Mouse (Mus musculus) myocyte (in vitro differentiated cells): ENCODE measurements around the gene Tmem88. TPM values are rescaled to one million over a fixed set of nuclear protein-coding genes. Genes with fewer than 3 reads are reported as not detected.

Experiments used
- H3K27me3 ChIP-seq: one replicate; pipeline ENCODE4 v1.6.1; 2011; ENCODE audit not compliant: control insufficient read depth, insufficient read depth, insufficient read length
- H3K36me3 ChIP-seq: one replicate; pipeline ENCODE4 v1.6.1; 2011; ENCODE audit not compliant: control insufficient read depth, insufficient read depth
- H3K4me2 ChIP-seq: one replicate; pipeline ENCODE4 v1.6.1; 2011; ENCODE audit warnings: low read depth, control low read depth
- H3K4me3 ChIP-seq: one replicate; pipeline ENCODE4 v1.5.1; 2011; ENCODE audit warnings: mild to moderate bottlenecking, control low read depth, moderate library complexity
- H3K79me2 ChIP-seq: one replicate; pipeline ENCODE4 v1.6.1; 2011; ENCODE audit not compliant: control insufficient read depth, insufficient read depth
- H3ac ChIP-seq: one replicate; pipeline ENCODE4 v1.6.1; 2011; ENCODE audit not compliant: control insufficient read depth, insufficient read length
- CEBPB ChIP-seq: IDR thresholded peaks from 2 replicates; pipeline ENCODE4 v1.6.1; 2011; ENCODE audit warnings: mild to moderate bottlenecking, moderate library complexity; ENCODE audit not compliant: poor library complexity, insufficient read depth, severe bottlenecking
- E2F4 ChIP-seq: IDR thresholded peaks from one replicate; pipeline ENCODE4 v1.6.1; 2011; ENCODE audit warnings: mild to moderate bottlenecking, control low read depth, moderate library complexity; ENCODE audit not compliant: insufficient read depth
- MAX ChIP-seq: IDR thresholded peaks from one replicate; pipeline ENCODE4 v1.6.1; 2011; ENCODE audit warnings: low read depth, mild to moderate bottlenecking, control low read depth
- MYOD1 ChIP-seq, 3 experiments: IDR thresholded peaks; one replicate each; pipeline ENCODE4 v1.6.1; 2011; ENCODE audit warnings: control low read depth in 2 of 3, low read depth in 2 of 3, mild to moderate bottlenecking in 2 of 3, moderate library complexity in 1 of 3; ENCODE audit not compliant: insufficient read length in 2 of 3, control insufficient read depth in 1 of 3
- MYOG ChIP-seq, 3 experiments: IDR thresholded peaks; one replicate each; pipeline ENCODE4 v1.6.1; 2011; ENCODE audit warnings: control low read depth in 2 of 3, low read depth in 2 of 3, mild to moderate bottlenecking in 2 of 3; ENCODE audit not compliant: insufficient read length in 2 of 3, control insufficient read depth in 1 of 3, insufficient read depth in 1 of 3
- POLR2A ChIP-seq: IDR thresholded peaks from one replicate; pipeline ENCODE4 v1.6.1; 2011; ENCODE audit warnings: low read depth, mild to moderate bottlenecking, control low read depth, moderate library complexity; ENCODE audit not compliant: insufficient read length
- POLR2AphosphoS2 ChIP-seq: IDR thresholded peaks from one replicate; pipeline ENCODE4 v1.6.1; 2011; ENCODE audit warnings: low read depth, control low read depth; ENCODE audit not compliant: insufficient read length
- REST ChIP-seq: IDR thresholded peaks from one replicate; pipeline ENCODE4 v1.6.1; 2011; ENCODE audit warnings: mild to moderate bottlenecking, control low read depth, moderate library complexity; ENCODE audit not compliant: insufficient read depth, insufficient read length
- SRF ChIP-seq: IDR thresholded peaks from one replicate; pipeline ENCODE4 v1.6.1; 2011; ENCODE audit warnings: low read depth; ENCODE audit not compliant: control insufficient read depth, insufficient read length
- TCF12 ChIP-seq: IDR thresholded peaks from one replicate; pipeline ENCODE4 v1.6.1; 2011; ENCODE audit warnings: mild to moderate bottlenecking, control low read depth; ENCODE audit not compliant: poor library complexity, insufficient read depth, severe bottlenecking
- TCF3 ChIP-seq: IDR thresholded peaks from one replicate; pipeline ENCODE4 v1.6.1; 2011; ENCODE audit warnings: low read depth, control low read depth; ENCODE audit not compliant: insufficient read length
- USF1 ChIP-seq: IDR thresholded peaks from one replicate; pipeline ENCODE4 v1.6.1; 2011; ENCODE audit warnings: low read depth, mild to moderate bottlenecking, control low read depth, moderate library complexity
- polyA plus RNA-seq: library from polyadenylated mRNA; unstranded; fragments of >200 nt; fragmentation: generic; extraction: Trizol; gene quantifications from one replicate; pipeline ENCODE4 v1.2.1, GENCODE M21; 2012; ENCODE audit warnings: missing spikeins

Tmem88 gene
- polyA plus RNA-seq, 1 experiment: 0.16 TPM

DNA sequence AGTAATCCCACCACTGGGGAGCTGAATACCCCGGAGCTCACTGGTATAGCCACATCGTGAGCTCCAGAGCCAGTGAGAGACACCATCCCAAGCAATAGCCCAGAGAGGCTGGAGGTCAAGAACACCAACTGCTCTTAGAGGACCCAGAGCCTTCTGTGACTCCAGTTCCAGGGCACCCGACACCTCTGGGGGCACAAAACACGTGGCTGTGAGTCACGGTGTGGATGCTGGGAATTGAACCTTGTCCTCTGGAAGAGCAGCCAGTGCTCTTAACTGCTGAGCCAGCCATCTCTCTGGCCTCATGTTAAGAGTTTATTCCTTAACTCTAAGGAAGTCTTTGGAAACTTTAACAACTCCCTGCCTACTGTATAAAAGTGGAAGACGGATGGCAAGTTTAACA is 13.1 kb downstream of the Tmem88 start:
- Histone ChIP-seq H3ac (no peak overlapping the region), H3K4me3 (no peak overlapping the region)
- TF ChIP-seq TCF3 (no peak), MYOG (IDR thresholded peaks at IDR 0.05; ENCODE audit: control insufficient read depth in 1 of 3, insufficient read depth in 1 of 3, insufficient read length in 2 of 3, low read depth in 2 of 3) (no peak), E2F4 (no peak), SRF (no peak), POLR2A (no peak), MYOD1 (IDR thresholded peaks at IDR 0.05; ENCODE audit: control insufficient read depth in 1 of 3, insufficient read length in 2 of 3, low read depth in 2 of 3) (no peak), MAX (no peak), USF1 (no peak), POLR2AphosphoS2 (no peak), REST (no peak), CEBPB (no peak), TCF12 (no peak)

GRCm38 (mm10) chr11:69382478-69383105 is 15.4 kb downstream of the Tmem88 start:
- no peak for TF ChIP-seq USF1
- TF ChIP-seq POLR2A: peak; percentile 10
- TF ChIP-seq POLR2AphosphoS2: peak; percentile 20
- no peaks in the 10 kb centered on the region for H3K27me3 ChIP-seq
- no peak overlapping the region for H3ac ChIP-seq
- no peaks in the 10 kb centered on the region for H3K36me3 ChIP-seq
- peak overlapping the region; percentile 59 for H3K4me2 ChIP-seq
- H3K79me2 ChIP-seq: no peaks in the 10 kb centered on the region
- no peak overlapping the region for H3K4me3 ChIP-seq

More for the DNA sequence above, 13.1 kb downstream of the Tmem88 start:
- Histone ChIP-seq H3K4me2 (no peak overlapping the region), H3K27me3 (no peaks in the 10 kb centered on the region), H3K36me3 (no peaks in the 10 kb centered on the region), H3K79me2 (no peaks in the 10 kb centered on the region)

DNA sequence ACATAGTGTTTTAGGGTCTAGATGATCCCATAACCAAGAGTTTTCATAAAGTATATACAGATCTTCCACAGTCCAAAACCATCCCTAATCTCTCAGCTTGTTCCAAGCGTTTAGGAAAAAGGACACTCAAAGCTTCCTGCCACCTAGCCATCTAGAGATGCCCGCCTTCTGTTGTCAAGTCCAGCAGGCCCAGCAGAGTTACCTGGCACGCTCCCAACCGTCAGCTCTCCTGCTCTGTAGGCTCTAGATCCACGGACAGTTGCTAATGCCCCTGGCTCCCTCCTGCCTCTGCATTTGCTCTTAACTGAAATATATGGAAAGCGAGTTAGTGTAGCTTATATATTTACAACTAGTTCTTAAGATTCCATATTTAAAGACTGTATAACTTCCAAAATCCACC is 16.7 kb downstream of the Tmem88 start:
- no peak overlapping the region for H3K4me3 ChIP-seq
- H3ac ChIP-seq: no peak overlapping the region
- no peaks in the 10 kb centered on the region for H3K27me3 ChIP-seq
- no peaks in the 10 kb centered on the region for H3K79me2 ChIP-seq
- no peaks in the 10 kb centered on the region for H3K36me3 ChIP-seq
- H3K4me2 ChIP-seq: no peak overlapping the region
- TF ChIP-seq USF1 (no peak), E2F4 (no peak), MYOG (IDR thresholded peaks at IDR 0.05; ENCODE audit: control insufficient read depth in 1 of 3, insufficient read depth in 1 of 3, insufficient read length in 2 of 3, low read depth in 2 of 3) (no peak), REST (no peak), MAX (no peak), TCF12 (no peak), CEBPB (no peak), MYOD1 (IDR thresholded peaks at IDR 0.05; ENCODE audit: control insufficient read depth in 1 of 3, insufficient read length in 2 of 3, low read depth in 2 of 3) (no peak), TCF3 (no peak), POLR2A (no peak), POLR2AphosphoS2 (no peak), SRF (no peak)

DNA sequence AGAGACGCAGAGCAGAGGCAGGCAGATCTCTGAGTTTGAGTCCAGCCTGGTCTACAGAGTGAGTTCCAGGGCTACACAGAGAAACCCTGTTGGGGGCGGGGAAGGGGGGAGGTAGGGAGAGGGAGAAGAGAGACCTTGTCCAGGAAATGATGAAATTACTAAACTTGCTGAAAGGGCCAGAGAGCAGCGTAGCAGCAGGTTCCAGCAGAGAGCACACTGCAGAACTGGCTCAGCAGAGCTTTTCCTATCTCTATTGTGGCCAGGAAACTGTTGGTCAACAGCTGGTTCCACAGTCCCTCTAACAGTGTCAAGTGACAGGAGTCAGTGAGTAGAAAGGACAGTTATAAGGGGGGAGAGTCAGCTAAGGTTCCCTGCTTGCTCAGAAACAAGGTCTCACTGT is 18.4 kb downstream of the Tmem88 start:
- Histone ChIP-seq H3ac (no peak overlapping the region), H3K4me2 (no peak overlapping the region), H3K79me2 (no peaks in the 10 kb centered on the region), H3K4me3 (no peak overlapping the region), H3K27me3 (no peaks in the 10 kb centered on the region), H3K36me3 (no peaks in the 10 kb centered on the region)
- TF ChIP-seq E2F4 (no peak), MYOD1 (IDR thresholded peaks at IDR 0.05; ENCODE audit: control insufficient read depth in 1 of 3, insufficient read length in 2 of 3, low read depth in 2 of 3) (peak in 1 of 3 experiments; percentile 6), POLR2A (no peak), MYOG (IDR thresholded peaks at IDR 0.05; ENCODE audit: control insufficient read depth in 1 of 3, insufficient read depth in 1 of 3, insufficient read length in 2 of 3, low read depth in 2 of 3) (peak in 1 of 3 experiments; percentile 48), MAX (no peak), CEBPB (no peak), POLR2AphosphoS2 (no peak), USF1 (no peak)

DNA sequence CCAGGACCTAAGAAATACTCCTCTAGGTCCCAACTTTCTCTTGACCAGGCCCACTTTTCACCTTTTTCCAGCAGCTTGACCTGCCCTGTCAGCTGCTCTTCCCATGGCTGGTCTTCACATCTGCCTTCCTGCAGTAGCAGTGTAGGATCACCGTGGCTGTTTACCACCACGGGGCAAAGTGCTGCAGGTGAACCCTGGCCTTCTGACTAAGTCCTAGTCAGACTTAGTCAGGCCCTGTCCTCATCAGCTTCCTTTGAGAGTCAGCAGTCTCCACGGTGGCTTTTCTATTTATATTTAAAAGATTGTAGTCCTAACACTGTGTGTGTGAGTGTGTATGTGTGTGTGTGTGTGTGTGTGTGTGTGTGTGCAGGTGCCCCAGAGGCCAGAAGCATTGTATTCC is 20.3 kb downstream of the Tmem88 start:
- Histone ChIP-seq H3K36me3 (no peaks in the 10 kb centered on the region), H3K4me3 (no peak overlapping the region), H3K79me2 (no peaks in the 10 kb centered on the region), H3K27me3 (no peaks in the 10 kb centered on the region), H3ac (no peak overlapping the region), H3K4me2 (no peak overlapping the region)
- TF ChIP-seq TCF12 (no peak), CEBPB (no peak), SRF (no peak), POLR2A (no peak), TCF3 (no peak), REST (no peak), MYOG (IDR thresholded peaks at IDR 0.05; ENCODE audit: control insufficient read depth in 1 of 3, insufficient read depth in 1 of 3, insufficient read length in 2 of 3, low read depth in 2 of 3) (no peak), POLR2AphosphoS2 (no peak), MAX (no peak), E2F4 (no peak), MYOD1 (IDR thresholded peaks at IDR 0.05; ENCODE audit: control insufficient read depth in 1 of 3, insufficient read length in 2 of 3, low read depth in 2 of 3) (no peak), USF1 (no peak)
